Mouse (Mus musculus) embryonic facial prominence, embryonic 11.5 days (tissue): ENCODE results near the gene Prorsd1. TPM values are rescaled to one million over a fixed set of nuclear protein-coding genes. Genes with fewer than 3 reads are reported as not detected.

Source experiments
- ATAC-seq: fragments of 200-750 bp; cut with Nextera tagmentation; replicated peaks from 2 replicates; pipeline ENCODE4 v1.8.0; 2017; ENCODE audit warnings: low read depth; ENCODE audit not compliant: insufficient number of reproducible peaks, low FRiP score, low TSS enrichment
- DNase-seq: peaks from one replicate; pipeline ENCODE4 v3.0.0-alpha.2; 2015; ENCODE audit warnings: low spot score
- H3K27ac ChIP-seq: fragments of 300-500 bp; sonication (generic); replicated peaks from 2 replicates; pipeline ENCODE4 v1.5.1; 2014; ENCODE audit warnings: mild to moderate bottlenecking, low read depth, low read length, control low read depth
- H3K27me3 ChIP-seq: fragments of 300-500 bp; sonication (generic); 2 replicates; pipeline ENCODE4 v1.6.1; 2014; ENCODE audit warnings: mild to moderate bottlenecking, low read length, moderate library complexity, mixed read lengths; ENCODE audit not compliant: control insufficient read depth, insufficient read depth
- H3K36me3 ChIP-seq: fragments of 300-500 bp; sonication (generic); replicated peaks from 2 replicates; pipeline ENCODE4 v1.6.1; 2014; ENCODE audit warnings: low read depth, mild to moderate bottlenecking, low read length, moderate library complexity, mixed read lengths; ENCODE audit not compliant: control insufficient read depth, insufficient read depth
- H3K4me1 ChIP-seq: fragments of 300-500 bp; sonication (generic); 2 replicates; pipeline ENCODE4 v1.6.1; 2014; ENCODE audit warnings: low read length, mixed read lengths; ENCODE audit not compliant: control insufficient read depth, insufficient read depth
- H3K4me2 ChIP-seq: fragments of 300-500 bp; sonication (generic); 2 replicates; pipeline ENCODE4 v1.6.1; 2014; ENCODE audit warnings: low read depth, mild to moderate bottlenecking, control low read depth, low read length, moderate library complexity
- H3K4me3 ChIP-seq: fragments of 300-500 bp; sonication (generic); 2 replicates; pipeline ENCODE4 v1.5.1; 2014; ENCODE audit warnings: low read depth, low read length, control low read depth
- H3K9ac ChIP-seq: fragments of 300-500 bp; sonication (generic); replicated peaks from 2 replicates; pipeline ENCODE4 v1.6.1; 2014; ENCODE audit warnings: mild to moderate bottlenecking, control low read depth, low read length
- H3K9me3 ChIP-seq: fragments of 300-500 bp; sonication (generic); replicated peaks from 2 replicates; pipeline ENCODE4 v1.6.1; 2016; ENCODE audit warnings: mild to moderate bottlenecking, low read length, inconsistent platforms, mixed read lengths; ENCODE audit not compliant: control insufficient read depth
- WGBS: fragments of 180-500 bp; shearing (Covaris S2); extraction: QIAGEN DNeasy Blood & Tissue Kit; methylation state at CpG from one replicate; pipeline ENCODE4 v1.1.7; 2014; 5-methylcytosine and 5-hydroxymethylcytosine counted together
- polyA plus RNA-seq: library from polyadenylated mRNA; unstranded; fragments of >200 nt; fragmentation: Nextera tagmentation; extraction: Ambion mirVana; gene quantifications from 2 replicates; pipeline ENCODE4 v1.2.1, GENCODE M21; 2014

The Prorsd1 gene
- polyA plus RNA-seq, result 27.0 and 29.4 TPM in 2 replicates

GRCm38 (mm10) chr11:29514682-29515412, at the start of gene Prorsd1:
TSS of gene Prorsd1 (minus strand) at chr11:29515033.
- Histone ChIP-seq H3K27me3 (no peaks in the 10 kb centered on the region), H3K4me3 (peak within 1 kb of the TSS; percentile 57), H3K9me3 (no peaks in the 10 kb centered on the region), H3K4me1 (no peaks in the 10 kb centered on the region), H3K9ac (peak within 1 kb of the TSS; percentile 79), H3K27ac (no peak within 1 kb of the TSS), H3K4me2 (peak within 1 kb of the TSS; percentile 50), H3K36me3 (no peaks in the 10 kb centered on the region; the same call in 1 of the 2 replicates)
- WGBS, result 3% methylated on average over 40 of the region's 40 CpGs
- DNase-seq (peak; percentile 95), ATAC-seq (peak; percentile 100)

- no peaks in the 10 kb centered on the region for H3K36me3 ChIP-seq
- DNase-seq (no peak), ATAC-seq (no peak)
- 92% methylated on average over 2 of the region's 2 CpGs for WGBS
- no peak overlapping the region for H3K9ac ChIP-seq
- no peaks in the 10 kb centered on the region for H3K4me1 ChIP-seq
- H3K27ac ChIP-seq, result no peak overlapping the region
- H3K27me3 ChIP-seq, result no peaks in the 10 kb centered on the region
- no peak overlapping the region for H3K4me2 ChIP-seq
- H3K4me3 ChIP-seq, result no peak overlapping the region
- no peaks in the 10 kb centered on the region for H3K9me3 ChIP-seq
Measured at GRCm38 (mm10) chr11:29563406-29563805, 48.6 kb upstream of the Prorsd1 start.

- no peaks in the 10 kb centered on the region for H3K9me3 ChIP-seq
- H3K4me2 ChIP-seq, result no peak overlapping the region
- no peak overlapping the region for H3K27ac ChIP-seq
- no peak overlapping the region for H3K4me3 ChIP-seq
- ATAC-seq, result no peak
- WGBS, result 87% methylated on average over 3 of the region's 3 CpGs
- no peaks in the 10 kb centered on the region for H3K4me1 ChIP-seq
- no peak for DNase-seq
- H3K9ac ChIP-seq, result no peak overlapping the region
- H3K36me3 ChIP-seq, result no peaks in the 10 kb centered on the region
- H3K27me3 ChIP-seq, result no peaks in the 10 kb centered on the region
Measured at GRCm38 (mm10) chr11:29560990-29561389, 46.2 kb upstream of the Prorsd1 start.

DNA sequence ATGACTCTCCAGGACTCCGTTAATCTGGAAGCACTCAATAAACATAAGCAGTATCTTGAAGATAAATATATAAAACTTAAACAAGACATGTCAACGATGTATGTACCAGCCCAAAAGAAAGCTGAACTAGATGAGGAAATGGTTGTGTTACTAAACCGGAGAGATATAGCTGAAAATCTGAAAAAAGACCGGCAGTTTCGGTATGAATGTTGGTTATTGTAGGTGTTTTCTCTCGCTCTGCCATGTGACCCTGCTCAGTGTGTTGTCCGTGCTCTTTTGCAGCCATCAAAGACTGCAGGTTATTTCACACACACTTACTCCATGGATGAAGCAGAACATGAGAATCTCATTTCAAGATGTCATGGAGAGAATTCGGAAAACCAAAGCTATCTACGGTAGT, 45.6 kb upstream of the Prorsd1 start:
- DNase-seq (no peak), ATAC-seq (no peak)
- Histone ChIP-seq H3K36me3 (no peaks in the 10 kb centered on the region), H3K9ac (no peak overlapping the region), H3K4me1 (no peaks in the 10 kb centered on the region), H3K9me3 (no peaks in the 10 kb centered on the region), H3K27ac (no peak overlapping the region), H3K4me2 (no peak overlapping the region), H3K4me3 (no peak overlapping the region), H3K27me3 (no peaks in the 10 kb centered on the region)
- 89% methylated on average over 9 of the region's 9 CpGs for WGBS

- no peaks in the 10 kb centered on the region for H3K9me3 ChIP-seq
- 87% methylated on average over 1 of the region's 1 CpGs for WGBS
- no peaks in the 10 kb centered on the region for H3K27me3 ChIP-seq
Measured at GRCm38 (mm10) chr11:29549425-29549778, 34.6 kb upstream of the Prorsd1 start.

GRCm38 (mm10) chr11:29548504-29549424, 33.9 kb upstream of the Prorsd1 start:
- H3K4me3 ChIP-seq, result peak overlapping the region; percentile 76
- H3K36me3 ChIP-seq, result peaks cover 9% of the 10 kb centered on the region; the same call in 1 of the 2 replicates
- DNase-seq (no peak), ATAC-seq (0 out of 2 replicates have a peak, but pooled peaks have one; percentile 10)
- peak overlapping the region; percentile 91 for H3K9ac ChIP-seq
- WGBS, result 27% methylated on average over 23 of the region's 23 CpGs
- H3K4me2 ChIP-seq, result peak overlapping the region; percentile 43
- H3K27me3 ChIP-seq, result no peaks in the 10 kb centered on the region
- no peaks in the 10 kb centered on the region; the same call in 1 of the 2 replicates for H3K4me1 ChIP-seq
- H3K9me3 ChIP-seq, result no peaks in the 10 kb centered on the region
- no peak overlapping the region for H3K27ac ChIP-seq

More at GRCm38 (mm10) chr11:29549425-29549778, 34.6 kb upstream of the Prorsd1 start:
- Histone ChIP-seq H3K36me3 (peaks cover 7% of the 10 kb centered on the region; the same call in 1 of the 2 replicates), H3K4me3 (no peak overlapping the region), H3K9ac (no peak overlapping the region), H3K27ac (no peak overlapping the region), H3K4me1 (no peaks in the 10 kb centered on the region; the same call in 1 of the 2 replicates), H3K4me2 (no peak overlapping the region)
- DNase-seq (no peak), ATAC-seq (no peak)

GRCm38 (mm10) chr11:29547752-29548503, 33.1 kb upstream of the Prorsd1 start, which contains the start of the genes Clhc1 and Rps27a:
TSS of gene Clhc1 (plus strand) at chr11:29547950.
TSS of gene Rps27a (minus strand) at chr11:29548109.
- Histone ChIP-seq H3K9me3 (no peaks in the 10 kb centered on the region), H3K4me3 (peak within 1 kb of the TSS; percentile 76), H3K4me2 (peak within 1 kb of the TSS; percentile 58), H3K27ac (peak within 1 kb of the TSS; percentile 25), H3K9ac (peak within 1 kb of the TSS; percentile 91), H3K27me3 (no peaks in the 10 kb centered on the region), H3K4me1 (no peaks in the 10 kb centered on the region; the same call in 1 of the 2 replicates), H3K36me3 (peaks cover 9% of the 10 kb centered on the region; the same call in 1 of the 2 replicates)
- peak; percentile 90 for DNase-seq
- peak; percentile 98 for ATAC-seq
- under 1% methylated on average over 46 of the region's 46 CpGs for WGBS
